Mouse (Mus musculus): Measurements from ENCODE around the gene 4931409K22Rik.

The 4931409K22Rik gene

GRCm38 (mm10) chr5:24540387-24541143, 16.0 kb downstream of the 4931409K22Rik start, which contains the start of gene Asb10:
Gene Asb10 (minus strand): TSS chr5:24540978.
- DNase-seq (ENCODE audit: low spot score) = no peak

- no peak for DNase-seq (ENCODE audit: low spot score)
Observed at GRCm38 (mm10) chr5:24539571-24540296, 16.9 kb downstream of the 4931409K22Rik start.

- DNase-seq (ENCODE audit: low spot score) = no peak
Observed at GRCm38 (mm10) chr5:24537618-24538017, 19.0 kb downstream of the 4931409K22Rik start.

GRCm38 (mm10) chr5:24536511-24536910, 20.1 kb downstream of the 4931409K22Rik start:
- DNase-seq (ENCODE audit: low spot score) = no peak

- no peak for DNase-seq (ENCODE audit: low spot score)
Observed at GRCm38 (mm10) chr5:24535731-24536130, 20.9 kb downstream of the 4931409K22Rik start.

GRCm38 (mm10) chr5:24534292-24534691, 22.3 kb downstream of the 4931409K22Rik start:
- no peak for DNase-seq (ENCODE audit: low spot score)

GRCm38 (mm10) chr5:24533391-24533790, 23.2 kb downstream of the 4931409K22Rik start:
- no peak for DNase-seq (ENCODE audit: low spot score)

GRCm38 (mm10) chr5:24530042-24530689, 26.4 kb downstream of the 4931409K22Rik start:
- peak; percentile 80 for DNase-seq (ENCODE audit: low spot score)

GRCm38 (mm10) chr5:24527780-24528179, 28.8 kb downstream of the 4931409K22Rik start:
- no peak for DNase-seq (ENCODE audit: low spot score)

- no peak for DNase-seq (ENCODE audit: low spot score)
Observed at GRCm38 (mm10) chr5:24526889-24527230, 29.7 kb downstream of the 4931409K22Rik start, which contains the start of gene Gbx1. Gene Gbx1 (minus strand): TSS chr5:24527202.

GRCm38 (mm10) chr5:24526190-24526888, 30.3 kb downstream of the 4931409K22Rik start:
- no peak for DNase-seq (ENCODE audit: low spot score)

- DNase-seq (ENCODE audit: low spot score) = no peak
Observed at GRCm38 (mm10) chr5:24525360-24526189, 31.0 kb downstream of the 4931409K22Rik start.

- DNase-seq (ENCODE audit: low spot score) = no peak
Observed at GRCm38 (mm10) chr5:24524522-24524921, 32.1 kb downstream of the 4931409K22Rik start.

- no peak for DNase-seq (ENCODE audit: low spot score)
Observed at GRCm38 (mm10) chr5:24523806-24524205, 32.8 kb downstream of the 4931409K22Rik start.

GRCm38 (mm10) chr5:24521366-24521765, 35.2 kb downstream of the 4931409K22Rik start:
- DNase-seq (ENCODE audit: low spot score) = no peak

GRCm38 (mm10) chr5:24512271-24512670, 44.3 kb downstream of the 4931409K22Rik start:
- no peak for DNase-seq (ENCODE audit: low spot score)

GRCm38 (mm10) chr5:24510635-24511034, 46.0 kb downstream of the 4931409K22Rik start:
- peak; percentile 23 for DNase-seq (ENCODE audit: low spot score)

GRCm38 (mm10) chr5:24508406-24508805, 48.2 kb downstream of the 4931409K22Rik start:
- no peak for DNase-seq (ENCODE audit: low spot score)

GRCm38 (mm10) chr5:24505513-24505912, 51.1 kb downstream of the 4931409K22Rik start:
- DNase-seq (ENCODE audit: low spot score) = no peak

- DNase-seq (ENCODE audit: low spot score) = no peak
Observed at GRCm38 (mm10) chr5:24502786-24503185, 53.8 kb downstream of the 4931409K22Rik start.

- DNase-seq (ENCODE audit: low spot score) = no peak
Observed at GRCm38 (mm10) chr5:24500851-24501250, 55.8 kb downstream of the 4931409K22Rik start.
